Mouse (Mus musculus) G1E-ER4 (cell line): ENCODE measurements around the gene 4930522H14Rik. TPM values are rescaled to one million over a fixed set of nuclear protein-coding genes. Genes with fewer than 3 reads are reported as not detected.

ENCODE experiments used
- GATA1 ChIP-seq: IDR thresholded peaks from one replicate; pipeline ENCODE4 v1.8.0; 2012; ENCODE audit warnings: low read length, inconsistent platforms
- polyA plus RNA-seq: library from polyadenylated mRNA; stranded (reverse); fragments of >175 nt; gene quantifications from 2 replicates; pipeline ENCODE4 v1.2.3, GENCODE M21; 2012

Gene 4930522H14Rik
- not detected in 2 replicates for polyA plus RNA-seq

GRCm38 (mm10) chr4:109531111-109531510 is at the start of gene 4930522H14Rik:
Gene 4930522H14Rik (minus strand): TSS chr4:109531297.
- no peak for TF ChIP-seq GATA1

- no peak for TF ChIP-seq GATA1
These were observed 47.3 kb upstream of the 4930522H14Rik start for GRCm38 (mm10) chr4:109578356-109578755.

GRCm38 (mm10) chr4:109576933-109577332 is 45.8 kb upstream of the 4930522H14Rik start:
- no peak for TF ChIP-seq GATA1

- no peak for TF ChIP-seq GATA1
These were observed 43.7 kb upstream of the 4930522H14Rik start for GRCm38 (mm10) chr4:109574845-109575244.

- no peak for TF ChIP-seq GATA1
These were observed 43.2 kb upstream of the 4930522H14Rik start for GRCm38 (mm10) chr4:109574331-109574730.

- TF ChIP-seq GATA1 = no peak
These were observed 41.5 kb upstream of the 4930522H14Rik start for GRCm38 (mm10) chr4:109572632-109573031.

- TF ChIP-seq GATA1 = no peak
These were observed 38.3 kb upstream of the 4930522H14Rik start for GRCm38 (mm10) chr4:109569421-109569820.

- TF ChIP-seq GATA1 = no peak
These were observed 37.9 kb upstream of the 4930522H14Rik start for GRCm38 (mm10) chr4:109568959-109569358.

- no peak for TF ChIP-seq GATA1
These were observed 33.6 kb upstream of the 4930522H14Rik start for GRCm38 (mm10) chr4:109564711-109565110.

- TF ChIP-seq GATA1 = no peak
These were observed 19.4 kb upstream of the 4930522H14Rik start for GRCm38 (mm10) chr4:109550338-109551150.

GRCm38 (mm10) chr4:109547306-109547705 is 16.2 kb upstream of the 4930522H14Rik start:
- no peak for TF ChIP-seq GATA1

- no peak for TF ChIP-seq GATA1
These were observed 15.4 kb upstream of the 4930522H14Rik start for GRCm38 (mm10) chr4:109546538-109546937.

- TF ChIP-seq GATA1 = no peak
These were observed 766 bp downstream of the 4930522H14Rik start for GRCm38 (mm10) chr4:109530245-109530816.

GRCm38 (mm10) chr4:109504885-109505284 is 26.2 kb downstream of the 4930522H14Rik start:
- TF ChIP-seq GATA1 = no peak

- no peak for TF ChIP-seq GATA1
These were observed 32.6 kb downstream of the 4930522H14Rik start for GRCm38 (mm10) chr4:109498476-109498875.

- TF ChIP-seq GATA1 = no peak
These were observed 37.5 kb downstream of the 4930522H14Rik start for GRCm38 (mm10) chr4:109493581-109493980.

- TF ChIP-seq GATA1 = no peak
These were observed 42.3 kb downstream of the 4930522H14Rik start for GRCm38 (mm10) chr4:109488812-109489211.
